Mouse (Mus musculus) intestine, embryonic 14.5 days (tissue): ENCODE measurements around the gene Spef2. TPM values are rescaled to one million over a fixed set of nuclear protein-coding genes. Genes with fewer than 3 reads are reported as not detected.
A peak's percentile ranks its signal among the peaks of the same experiment; 100 is the strongest.
"Not testable (repeated sequence)": the region's sequence is repeated elsewhere in the genome, so short reads cannot be mapped to it uniquely, and the experiment has no call there.

Experiments used
- ATAC-seq: fragments of 200-750 bp; cut with Nextera tagmentation; replicated peaks from 2 replicates; pipeline ENCODE4 v1.8.0; 2017; ENCODE audit warnings: low read depth, moderate number of reproducible peaks, moderate TSS enrichment, moderate library complexity; ENCODE audit not compliant: low FRiP score, low TSS enrichment
- DNase-seq: peaks from one replicate; pipeline ENCODE4 v3.0.0-alpha.2; 2018; ENCODE audit warnings: low spot score
- H3K27ac ChIP-seq: fragments of 300-500 bp; sonication (generic); 2 replicates; pipeline ENCODE4 v1.5.1; 2014; ENCODE audit warnings: low read depth, mild to moderate bottlenecking, control low read depth
- H3K27me3 ChIP-seq: fragments of 300-500 bp; sonication (generic); replicated peaks from 2 replicates; pipeline ENCODE4 v1.6.1; 2014; ENCODE audit warnings: low read length, control low read depth; ENCODE audit not compliant: control insufficient read depth, insufficient read depth
- H3K36me3 ChIP-seq: fragments of 300-500 bp; sonication (generic); 2 replicates; pipeline ENCODE4 v1.6.1; 2014; ENCODE audit warnings: low read length, control low read depth; ENCODE audit not compliant: control insufficient read depth, insufficient read depth
- H3K4me1 ChIP-seq: fragments of 300-500 bp; sonication (generic); replicated peaks from 2 replicates; pipeline ENCODE4 v1.6.1; 2014; ENCODE audit warnings: low read length, control low read depth, mixed read lengths; ENCODE audit not compliant: control insufficient read depth, insufficient read depth
- H3K4me2 ChIP-seq: fragments of 300-500 bp; sonication (generic); 2 replicates; pipeline ENCODE4 v1.6.1; 2014; ENCODE audit warnings: low read length
- H3K4me3 ChIP-seq: fragments of 300-500 bp; sonication (generic); 2 replicates; pipeline ENCODE4 v1.5.1; 2014; ENCODE audit warnings: low read depth, low read length, control low read depth, mixed read lengths
- H3K9ac ChIP-seq: fragments of 300-500 bp; sonication (generic); 2 replicates; pipeline ENCODE4 v1.6.1; 2014; ENCODE audit warnings: mild to moderate bottlenecking, low read length
- H3K9me3 ChIP-seq: fragments of 300-500 bp; sonication (generic); 2 replicates; pipeline ENCODE4 v1.6.1; 2016; ENCODE audit warnings: low read length, control low read depth; ENCODE audit not compliant: control insufficient read depth
- WGBS: fragments of 180-500 bp; shearing (Covaris S2); extraction: QIAGEN DNeasy Blood & Tissue Kit; methylation state at CpG from one replicate; pipeline ENCODE4 v1.1.7; 2014; 5-methylcytosine and 5-hydroxymethylcytosine counted together
- polyA plus RNA-seq: library from polyadenylated mRNA; unstranded; fragments of >200 nt; fragmentation: Nextera tagmentation; extraction: Ambion mirVana; gene quantifications from 2 replicates; pipeline ENCODE4 v1.2.1, GENCODE M21; 2014

Gene Spef2
- polyA plus RNA-seq, result 0.15 and 0.49 TPM in 2 replicates

GRCm38 (mm10) chr15:9748359-9749102 is at the start of gene Spef2:
Gene Spef2, minus strand, starts transcription at chr15:9748868.
- 27% methylated on average over 16 of the region's 16 CpGs for WGBS
- Histone ChIP-seq H3K4me3 (peak within 1 kb of the TSS; percentile 21), H3K9me3 (no peaks in the 10 kb centered on the region), H3K36me3 (no peaks in the 10 kb centered on the region), H3K27me3 (no peaks in the 10 kb centered on the region), H3K4me1 (no peaks in the 10 kb centered on the region), H3K27ac (no peak within 1 kb of the TSS), H3K9ac (no peak within 1 kb of the TSS), H3K4me2 (peak within 1 kb of the TSS; percentile 35; the same call in 1 of the 2 replicates)
- DNase-seq, result peak; percentile 55
- ATAC-seq, result peak; percentile 81

- ATAC-seq, result no peak
- 90% methylated on average over 3 of the region's 3 CpGs for whole genome bisulfite sequencing
- no peak overlapping the region for H3K9ac ChIP-seq
These were observed 45.5 kb upstream of the Spef2 start for GRCm38 (mm10) chr15:9794131-9794530.

GRCm38 (mm10) chr15:9788245-9789030 is 39.8 kb upstream of the Spef2 start:
- DNase-seq, result no peak
- Histone ChIP-seq H3K4me1 (no peaks in the 10 kb centered on the region), H3K4me3 (no peak overlapping the region), H3K27me3 (no peaks in the 10 kb centered on the region), H3K36me3 (no peaks in the 10 kb centered on the region), H3K9me3 (no peaks in the 10 kb centered on the region), H3K4me2 (no peak overlapping the region), H3K27ac (no peak overlapping the region), H3K9ac (no peak overlapping the region)
- 40% methylated on average over 3 of the region's 3 CpGs for WGBS
- ATAC-seq, result no peak

More at GRCm38 (mm10) chr15:9794131-9794530, 45.5 kb upstream of the Spef2 start:
- Histone ChIP-seq H3K27me3 (no peaks in the 10 kb centered on the region), H3K4me1 (no peaks in the 10 kb centered on the region), H3K4me2 (no peak overlapping the region), H3K36me3 (no peaks in the 10 kb centered on the region), H3K9me3 (no peaks in the 10 kb centered on the region), H3K27ac (no peak overlapping the region), H3K4me3 (no peak overlapping the region)
- DNase-seq, result no peak

GRCm38 (mm10) chr15:9774222-9775142 is 25.8 kb upstream of the Spef2 start:
- H3K4me3 ChIP-seq, H3K4me2 ChIP-seq, H3K4me1 ChIP-seq, H3K27me3 ChIP-seq, H3K9ac ChIP-seq, H3K36me3 ChIP-seq, ATAC-seq, H3K27ac ChIP-seq, H3K9me3 ChIP-seq, DNase-seq: not testable (repeated sequence)
- WGBS, result 95% methylated on average over 6 of the region's 6 CpGs

GRCm38 (mm10) chr15:9768184-9768918 is 19.7 kb upstream of the Spef2 start:
- ATAC-seq (no peak), DNase-seq (no peak)
- Histone ChIP-seq H3K9me3 (no peaks in the 10 kb centered on the region), H3K27me3 (no peaks in the 10 kb centered on the region), H3K9ac (no peak overlapping the region), H3K27ac (no peak overlapping the region), H3K4me3 (no peak overlapping the region), H3K4me2 (no peak overlapping the region), H3K4me1 (no peaks in the 10 kb centered on the region), H3K36me3 (no peaks in the 10 kb centered on the region)
- WGBS, result 38% methylated on average over 4 of the region's 4 CpGs

- Histone ChIP-seq H3K27ac (no peak overlapping the region), H3K27me3 (no peaks in the 10 kb centered on the region), H3K4me2 (no peak overlapping the region), H3K4me3 (no peak overlapping the region), H3K9ac (no peak overlapping the region), H3K4me1 (no peaks in the 10 kb centered on the region), H3K9me3 (no peaks in the 10 kb centered on the region), H3K36me3 (no peaks in the 10 kb centered on the region)
- ATAC-seq, result no peak
- no peak for DNase-seq
These were observed 18.4 kb upstream of the Spef2 start for GRCm38 (mm10) chr15:9767034-9767433.

DNA sequence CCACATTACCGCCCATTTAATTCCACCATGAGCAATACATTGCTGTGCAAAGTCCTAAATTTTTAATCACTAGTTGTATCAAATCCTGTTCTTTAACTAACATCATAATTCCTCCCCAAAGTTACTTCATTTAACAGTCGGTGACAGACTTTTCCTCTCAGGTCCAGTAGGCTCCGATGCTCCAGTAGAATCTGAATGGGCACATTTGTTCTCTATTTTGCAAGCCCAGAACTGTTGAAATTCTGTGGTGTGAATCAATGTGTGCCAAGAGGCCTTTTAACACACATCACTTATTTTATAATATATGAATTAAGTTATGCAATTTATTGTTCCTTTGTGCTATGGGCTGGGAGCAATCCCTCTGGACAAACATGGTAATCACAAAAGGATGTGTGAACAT is 2.3 kb upstream of the Spef2 start:
- 84% methylated on average over 3 of the region's 3 CpGs for whole genome bisulfite sequencing
- ATAC-seq, result no peak
- no peak overlapping the region for H3K9ac ChIP-seq

More for the DNA sequence above, 2.3 kb upstream of the Spef2 start:
- Histone ChIP-seq H3K36me3 (no peaks in the 10 kb centered on the region), H3K9me3 (no peaks in the 10 kb centered on the region), H3K4me2 (no peak overlapping the region), H3K27ac (no peak overlapping the region), H3K4me3 (no peak overlapping the region), H3K4me1 (no peaks in the 10 kb centered on the region), H3K27me3 (no peaks in the 10 kb centered on the region)
- no peak for DNase-seq
